Mouse (Mus musculus) frontal cortex, adult 2 months (tissue): ENCODE data around the gene Proz. TPM values are rescaled to one million over a fixed set of nuclear protein-coding genes. Genes with fewer than 3 reads are reported as not detected.
A peak's percentile ranks its signal among the peaks of the same experiment; 100 is the strongest.
"Not testable (repeated sequence)": the region's sequence is repeated elsewhere in the genome, so short reads cannot be mapped to it uniquely, and the experiment has no call there.

Source experiments
- DNase-seq, 2 experiments: peaks; one replicate each; pipeline ENCODE4 v3.0.0; 2022; ENCODE audit warnings: low spot score in 1 of 2; ENCODE audit errors: extremely low spot score in 1 of 2
- polyA plus RNA-seq: library from polyadenylated mRNA; depleted of rRNA; stranded (reverse); fragments of >200 nt; gene quantifications from 2 replicates; pipeline ENCODE4 v1.2.3, GENCODE M21; 2012; rRNA removed

The Proz gene
- 0.11 and 0.24 TPM in 2 replicates for polyA plus RNA-seq

DNA sequence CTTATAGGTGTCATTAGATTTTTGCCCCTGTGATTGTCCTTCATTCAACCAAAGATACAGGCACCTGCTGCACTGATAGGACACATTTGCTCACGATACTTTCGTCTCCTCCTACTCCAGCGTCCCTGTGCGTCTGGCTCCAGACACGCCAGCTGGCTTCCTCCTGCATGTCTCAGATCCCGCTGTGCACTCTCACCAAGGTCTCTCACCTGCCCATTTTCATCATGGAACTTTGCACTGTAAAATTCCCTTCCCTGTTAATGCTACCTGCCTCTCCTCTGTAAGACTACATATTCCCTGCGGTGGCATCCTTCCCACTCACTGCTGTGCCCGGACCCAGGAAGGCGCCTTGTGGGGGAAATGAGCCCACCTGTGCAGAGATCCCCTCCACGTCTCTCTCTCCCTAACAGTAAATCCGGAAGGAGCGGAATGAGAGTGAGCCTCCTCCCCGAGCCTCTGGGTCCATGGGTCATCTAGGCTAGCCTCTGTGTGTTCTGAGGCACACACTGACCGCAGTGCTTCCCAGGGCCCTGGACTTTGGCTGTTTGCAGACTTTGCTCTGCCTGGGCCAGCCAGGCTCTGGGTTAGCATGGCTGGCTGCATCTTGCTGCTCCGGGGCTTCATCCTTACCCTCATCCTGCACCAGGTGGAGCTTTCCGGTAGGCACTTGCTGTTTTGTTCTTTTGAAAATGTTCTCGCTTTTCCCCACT is at the start of gene Proz:
Gene Proz, plus strand, starts transcription at position 474 of the 710 bp plus-strand sequence.
- no peak for DNase-seq

- no peak for DNase-seq
Measured at GRCm38 (mm10) chr8:13019560-13019959, 41.2 kb upstream of the Proz start.

DNA sequence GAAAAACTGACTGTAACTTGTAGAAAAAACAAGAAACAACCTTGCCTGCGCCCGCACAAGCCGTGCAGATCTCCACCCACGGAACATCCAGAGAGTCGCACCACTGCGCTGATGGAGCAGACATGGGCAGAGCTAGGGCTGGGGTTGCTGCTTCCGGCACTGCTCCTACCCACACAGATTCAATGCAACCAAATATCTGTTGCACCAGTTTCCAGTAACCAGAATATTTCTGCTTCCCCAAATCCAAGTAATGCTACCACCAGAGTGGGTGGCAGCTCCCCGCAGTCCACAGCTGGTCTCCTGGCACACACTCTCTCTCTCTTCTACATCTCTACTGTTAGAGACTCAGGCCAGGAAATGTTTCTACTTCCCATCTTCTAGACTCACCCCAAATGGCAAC is 38.9 kb upstream of the Proz start:
- peak in 1 of 2 experiments; percentile 61 for DNase-seq

GRCm38 (mm10) chr8:13025487-13026224 is 35.1 kb upstream of the Proz start, which contains the start of gene F7:
F7 (plus strand) TSS chr8:13026034.
- DNase-seq, result no peak

- no peak for DNase-seq
Measured at GRCm38 (mm10) chr8:13027615-13028014, 33.1 kb upstream of the Proz start.

- peak; percentile 75 to 82 for DNase-seq
Measured at GRCm38 (mm10) chr8:13028482-13028881, 32.2 kb upstream of the Proz start.

GRCm38 (mm10) chr8:13036346-13036812 is 24.3 kb upstream of the Proz start:
- peak in 1 of 2 experiments; percentile 58 for DNase-seq

DNA sequence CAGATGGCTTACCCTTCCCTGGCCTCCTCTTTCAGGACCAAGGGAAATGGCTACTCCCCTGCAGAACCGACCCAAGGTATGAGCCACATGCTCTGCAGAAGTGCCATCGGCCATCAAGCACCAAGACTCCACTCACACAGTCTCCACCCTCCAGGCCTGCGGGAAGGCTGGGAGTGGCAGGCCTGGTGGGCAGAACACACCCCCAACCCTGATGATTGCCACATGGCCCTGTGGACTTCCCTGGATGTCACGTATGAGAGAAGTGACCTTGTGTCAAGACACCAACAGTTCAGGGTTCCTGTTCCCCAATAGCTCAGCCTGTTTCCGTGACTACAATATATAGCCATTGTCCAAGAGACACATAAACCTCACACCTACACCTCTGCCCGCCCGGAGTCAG is 23.7 kb upstream of the Proz start, which contains the start of gene F10:
Gene F10, plus strand, starts transcription at position 294 of the 400 bp plus-strand sequence.
- DNase-seq, result no peak

- DNase-seq, result no peak
Measured at GRCm38 (mm10) chr8:13037569-13037968, 23.1 kb upstream of the Proz start.

- DNase-seq, result no peak
Measured at GRCm38 (mm10) chr8:13039054-13039453, 21.7 kb upstream of the Proz start.

GRCm38 (mm10) chr8:13041459-13041858 is 19.3 kb upstream of the Proz start:
- no peak for DNase-seq

GRCm38 (mm10) chr8:13047652-13048051 is 13.1 kb upstream of the Proz start:
- no peak for DNase-seq

GRCm38 (mm10) chr8:13050550-13050949 is 10.2 kb upstream of the Proz start:
- no peak for DNase-seq

DNA sequence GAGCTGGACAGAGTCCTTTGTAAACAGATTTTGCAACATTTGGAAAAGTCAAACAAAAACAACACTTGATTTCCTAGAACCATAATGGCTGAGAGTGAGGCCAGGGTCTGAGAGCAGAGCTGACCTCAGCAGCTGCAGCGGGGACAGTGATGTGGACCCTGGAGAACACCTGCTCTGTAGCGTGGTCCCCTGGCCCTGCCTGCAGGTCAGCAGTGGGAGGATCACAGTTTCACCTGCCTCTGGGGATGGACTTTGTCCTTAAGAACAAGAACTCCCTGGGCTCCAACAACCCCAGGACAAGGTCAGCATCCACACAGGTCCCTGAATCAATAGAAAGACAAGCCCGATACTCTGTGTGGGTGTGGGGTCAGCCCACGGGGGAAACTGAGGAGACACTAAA is 3.4 kb upstream of the Proz start:
- no peak for DNase-seq

DNA sequence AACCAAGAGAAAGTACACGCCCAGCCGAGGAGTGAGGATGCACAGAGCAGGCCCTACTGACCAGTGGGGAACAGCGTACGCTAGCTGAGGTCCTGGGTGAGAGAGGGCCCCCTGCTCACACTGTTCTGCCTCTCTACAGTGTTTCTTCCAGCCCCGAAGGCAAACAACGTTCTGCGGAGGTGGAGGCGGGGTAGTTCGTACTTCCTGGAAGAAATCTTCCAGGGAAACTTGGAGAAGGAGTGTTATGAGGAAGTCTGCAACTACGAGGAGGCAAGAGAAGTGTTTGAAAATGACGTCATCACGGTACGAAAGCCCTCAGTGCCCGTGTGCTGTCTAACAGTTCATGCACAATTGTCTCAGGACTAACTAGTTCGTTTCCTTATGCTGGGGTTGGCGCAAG is 2.4 kb downstream of the Proz start:
- DNase-seq, result no peak

DNA sequence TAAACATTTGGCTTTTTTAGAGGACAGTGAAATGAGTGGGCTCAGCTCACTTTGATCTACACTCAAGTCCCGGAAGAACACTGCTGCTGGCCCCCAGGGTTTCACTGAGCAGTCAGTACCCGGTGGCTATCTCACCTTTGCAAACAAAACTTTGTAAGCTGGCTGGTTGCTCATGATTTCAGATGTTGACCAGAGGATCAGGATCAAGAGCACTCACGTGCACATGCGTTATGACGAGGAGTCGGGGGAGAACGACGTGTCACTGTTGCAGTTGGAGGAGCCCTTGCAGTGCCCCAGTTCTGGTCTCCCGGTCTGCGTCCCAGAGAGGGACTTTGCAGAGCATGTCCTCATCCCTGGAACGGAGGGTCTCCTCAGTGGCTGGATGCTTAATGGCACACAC is 12.5 kb downstream of the Proz start:
- DNase-seq, result no peak

- DNase-seq, result no peak
Measured at GRCm38 (mm10) chr8:13075044-13075443, 14.3 kb downstream of the Proz start.

DNA sequence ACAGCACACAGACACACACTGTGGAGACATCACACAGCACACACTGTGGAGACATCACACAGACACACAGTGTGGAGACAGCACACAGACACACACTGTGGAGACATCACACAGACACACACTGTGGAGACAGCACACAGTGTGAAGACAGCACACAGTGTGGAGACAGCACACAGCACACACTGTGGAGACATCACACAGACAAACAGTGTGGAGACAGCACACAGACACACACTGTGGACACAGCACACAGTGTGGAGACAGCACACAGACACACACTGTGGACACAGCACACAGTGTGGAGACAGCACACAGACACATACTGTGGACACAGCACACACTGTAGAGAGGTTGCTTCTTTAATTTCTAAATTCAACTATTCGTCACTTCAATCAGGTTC is 14.9 kb downstream of the Proz start:
- DNase-seq, result not testable (repeated sequence)

- DNase-seq, result peak in 1 of 2 experiments; percentile 12
Measured at GRCm38 (mm10) chr8:13077542-13077941, 16.8 kb downstream of the Proz start.

DNA sequence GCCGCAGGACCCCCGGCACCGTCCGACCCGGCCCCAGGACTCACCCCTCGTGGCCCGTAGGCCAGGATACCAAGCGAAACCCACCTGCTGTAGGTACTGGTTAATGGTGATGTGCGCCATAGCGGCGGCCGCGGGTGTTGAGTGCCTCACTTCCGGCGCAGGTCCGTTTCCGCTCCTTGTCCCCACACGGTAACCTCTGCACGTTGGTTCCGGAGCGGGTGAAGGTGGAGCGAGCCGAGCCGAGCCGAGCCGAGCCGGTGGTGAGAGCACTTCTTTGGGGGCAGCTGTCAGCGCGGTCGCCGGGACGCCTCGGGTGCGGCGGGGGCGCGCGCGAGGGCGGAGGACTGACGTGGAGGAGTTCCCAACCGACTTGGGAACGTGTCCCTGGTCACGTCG is 44.0 kb downstream of the Proz start:
- DNase-seq, result peak; percentile 73 to 95

DNA sequence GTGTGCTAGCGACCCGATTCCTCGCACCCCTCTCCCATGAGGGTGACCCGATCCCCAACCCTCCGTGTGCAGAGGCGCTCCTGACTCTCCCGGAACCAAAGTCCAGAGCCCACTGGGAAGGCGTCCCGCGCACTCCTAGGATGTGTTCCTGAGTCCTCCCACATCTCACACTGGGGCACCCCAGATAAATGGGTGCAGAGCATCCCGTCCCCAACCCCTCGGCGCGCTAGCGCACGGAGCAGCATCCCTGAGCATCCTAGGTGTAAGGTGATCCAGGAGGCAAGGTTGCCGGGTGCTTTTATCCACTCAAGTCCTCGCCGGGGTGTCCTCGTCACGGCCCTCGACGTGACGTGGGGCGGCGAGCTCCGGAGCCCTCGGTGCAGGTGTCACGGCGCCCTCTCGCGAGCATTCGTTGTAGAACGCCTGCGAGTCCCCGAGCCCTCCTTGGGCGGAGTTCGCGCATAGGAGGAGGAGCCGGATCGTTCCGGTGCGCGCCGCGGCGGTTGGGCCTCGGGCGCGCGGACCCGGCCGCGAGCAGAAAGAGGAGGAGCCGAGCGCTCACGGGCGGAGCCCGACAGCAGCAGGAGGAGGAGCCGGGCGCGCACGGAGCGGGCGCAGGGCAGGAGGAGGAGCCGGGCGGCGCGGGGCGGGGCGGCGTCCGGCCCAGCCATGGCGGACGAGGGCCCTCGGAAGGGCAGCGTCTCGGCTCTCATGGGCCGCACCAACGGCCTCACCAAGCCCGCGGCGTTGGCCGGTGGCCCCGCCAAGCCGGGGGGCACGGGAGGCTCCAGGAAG is 44.6 kb downstream of the Proz start, which contains the start of the genes Pcid2 and Cul4a:
Gene Pcid2, minus strand, starts transcription at position 373 of the 795 bp plus-strand sequence.
Gene Cul4a, plus strand, starts transcription at position 535 of the 795 bp plus-strand sequence.
- DNase-seq, result peak; percentile 91 to 97
